Mouse (Mus musculus) brain, embryonic 14.5 days (tissue): ENCODE results near the gene Sowahc. TPM values are rescaled to one million over a fixed set of nuclear protein-coding genes. Genes with fewer than 3 reads are reported as not detected.

ENCODE experiments used
- DNase-seq: peaks from one replicate; pipeline ENCODE4 v3.0.0-alpha.2; 2011; ENCODE audit warnings: low read depth
- CTCF ChIP-seq: fragments of 200-500 bp; IDR thresholded peaks from 2 replicates; pipeline ENCODE4 v1.5.1; 2012; ENCODE audit warnings: inconsistent platforms, mild to moderate bottlenecking, moderate library complexity, borderline replicate concordance; ENCODE audit not compliant: insufficient read depth, insufficient read length; ENCODE audit errors: extremely low read depth
- POLR2A ChIP-seq: fragments of 200-500 bp; IDR thresholded peaks from 2 replicates; pipeline ENCODE4 v1.6.1; 2012; ENCODE audit warnings: mild to moderate bottlenecking, inconsistent platforms, borderline replicate concordance; ENCODE audit not compliant: poor library complexity, insufficient read depth, insufficient read length, severe bottlenecking; ENCODE audit errors: extremely low read depth
- polyA plus RNA-seq: library from polyadenylated mRNA; depleted of rRNA; stranded (reverse); fragments of >200 nt; gene quantifications from 2 replicates; pipeline ENCODE4 v1.2.3, GENCODE M21; 2012

The Sowahc gene
- polyA plus RNA-seq, 1 experiment, result 9.5 TPM

DNA sequence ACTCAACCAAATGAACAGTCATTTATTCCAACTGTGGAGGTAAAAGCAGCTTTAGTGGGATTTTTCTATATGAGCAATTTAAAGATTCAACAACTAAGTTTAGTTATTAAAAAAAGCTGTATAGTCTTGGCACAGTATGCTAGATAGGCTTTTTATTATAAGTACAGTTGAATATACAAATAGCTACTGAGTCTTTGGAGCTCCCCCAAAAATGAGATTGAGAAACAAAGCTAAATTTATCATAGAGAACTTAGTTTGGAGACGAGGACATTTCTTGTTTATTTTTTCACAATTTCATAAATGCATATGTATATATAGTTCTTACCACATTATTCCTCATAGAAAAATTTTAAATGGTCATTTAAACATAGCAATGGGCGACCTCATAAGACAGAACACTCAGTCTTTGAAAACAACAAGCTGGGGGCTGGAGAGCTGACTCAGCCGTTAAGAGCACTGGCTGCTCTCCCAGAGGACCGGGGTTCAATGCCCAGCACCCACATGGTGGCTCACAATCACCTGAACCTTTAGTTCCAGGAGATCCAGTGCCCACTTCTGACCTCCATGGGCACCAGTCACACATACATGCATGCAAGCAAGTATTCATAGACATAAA, 7.6 kb downstream of the Sowahc start:
- no peak for DNase-seq
- no peak for TF ChIP-seq POLR2A
- no peak for TF ChIP-seq CTCF

DNA sequence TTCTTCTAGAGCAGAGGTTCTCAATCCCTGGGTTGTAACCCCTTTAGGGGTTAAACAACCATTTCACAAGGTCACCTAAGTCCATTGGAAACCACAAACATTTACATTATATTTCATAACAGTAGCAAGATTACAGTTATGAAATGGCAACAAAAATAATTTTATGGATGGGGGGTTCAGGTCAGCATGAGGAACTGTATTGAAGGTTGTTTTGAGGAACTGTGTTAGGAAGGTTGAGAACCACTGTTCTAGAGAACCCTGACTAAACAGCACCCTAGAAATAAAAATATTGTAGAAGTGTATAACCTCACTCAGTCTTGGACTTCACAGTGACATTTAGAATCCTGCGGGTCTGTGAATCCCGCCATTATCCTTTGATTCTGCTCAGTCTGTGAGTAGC, 13.5 kb downstream of the Sowahc start:
- no peak for TF ChIP-seq POLR2A
- no peak for TF ChIP-seq CTCF
- DNase-seq, result no peak

DNA sequence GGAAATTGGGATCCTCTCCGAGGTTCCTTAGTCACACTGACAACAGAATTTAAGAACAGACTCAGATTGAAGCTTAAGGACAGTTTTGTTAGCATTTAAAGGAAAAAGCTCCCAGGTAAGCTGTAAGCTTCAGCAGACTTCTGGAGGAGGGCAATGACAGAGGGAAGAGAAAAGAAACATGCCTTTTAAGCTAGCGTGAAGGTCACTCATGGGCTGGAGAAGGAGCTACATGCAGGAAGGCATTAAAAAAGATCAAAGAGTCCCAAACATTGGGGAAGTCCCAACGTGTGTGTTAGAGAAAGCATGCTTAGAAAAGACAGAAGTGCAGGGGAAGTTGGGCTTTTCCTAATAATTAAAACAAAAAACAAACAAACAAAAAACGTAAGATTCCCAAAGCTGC, 14.1 kb downstream of the Sowahc start:
- TF ChIP-seq CTCF (no peak), POLR2A (no peak)

DNA sequence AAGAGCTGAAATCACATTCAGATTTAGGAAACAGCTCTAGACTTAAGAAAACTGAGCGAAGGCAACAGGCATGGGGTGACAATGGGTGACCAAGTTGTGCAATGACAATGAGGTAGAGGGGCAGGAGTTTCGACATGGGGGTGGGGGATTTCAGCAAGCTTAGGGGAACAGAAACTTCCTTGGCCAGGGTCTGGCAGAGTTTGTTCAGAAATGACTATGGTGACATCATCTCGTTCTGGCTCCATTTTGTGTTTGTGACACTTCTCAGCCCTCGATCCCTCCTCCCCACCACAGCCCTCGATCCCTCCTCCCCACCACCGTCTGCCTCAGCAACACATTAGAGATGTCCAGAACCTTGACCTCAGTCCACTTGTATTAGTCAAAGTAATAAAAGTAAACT, 14.7 kb downstream of the Sowahc start:
- TF ChIP-seq POLR2A (no peak), CTCF (no peak)
- no peak for DNase-seq

More for the DNA sequence above, 14.1 kb downstream of the Sowahc start:
- DNase-seq, result no peak

DNA sequence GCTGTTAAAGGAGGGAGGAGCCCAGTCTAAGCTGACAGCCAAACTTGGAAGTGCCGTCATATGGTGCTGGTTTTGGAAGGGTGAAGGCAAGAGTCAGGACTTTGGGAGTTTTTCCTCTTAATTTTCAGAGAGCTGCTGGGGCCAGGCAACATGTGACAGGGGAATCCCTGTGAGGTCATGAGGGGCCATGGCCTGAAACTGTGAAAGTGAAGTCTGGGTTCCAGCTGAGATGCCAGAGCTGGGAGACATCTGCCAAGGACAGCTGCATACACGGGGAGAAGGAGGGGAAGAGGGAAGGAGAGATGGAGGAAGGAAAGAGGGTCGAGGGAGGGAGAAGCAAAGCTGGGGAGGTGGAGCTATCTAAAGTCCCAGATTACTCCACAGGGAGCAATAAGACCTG, 16.0 kb downstream of the Sowahc start:
- no peak for TF ChIP-seq POLR2A
- TF ChIP-seq CTCF, result no peak

DNA sequence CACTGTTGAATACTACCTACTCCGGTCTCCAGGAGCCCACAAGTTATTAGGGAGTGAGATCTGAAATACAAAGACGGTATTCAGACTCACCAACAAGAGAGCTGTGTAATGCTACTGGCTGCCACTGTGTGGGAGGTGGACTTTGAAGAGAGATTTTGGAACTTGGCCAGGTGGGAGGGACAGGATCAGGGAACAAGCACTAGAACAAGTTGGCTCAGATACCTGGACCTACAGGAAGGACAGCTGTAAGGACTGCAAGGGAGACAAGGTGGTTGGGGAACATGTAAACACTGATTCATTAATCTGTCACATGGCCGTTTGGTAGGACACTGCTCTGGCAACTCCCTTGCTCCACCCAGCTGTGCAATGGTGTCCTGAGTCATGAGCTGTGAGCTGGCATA, 19.4 kb downstream of the Sowahc start:
- peak; percentile 73 for DNase-seq
- TF ChIP-seq POLR2A (no peak), CTCF (no peak)

More for the DNA sequence above, 16.0 kb downstream of the Sowahc start:
- no peak for DNase-seq

DNA sequence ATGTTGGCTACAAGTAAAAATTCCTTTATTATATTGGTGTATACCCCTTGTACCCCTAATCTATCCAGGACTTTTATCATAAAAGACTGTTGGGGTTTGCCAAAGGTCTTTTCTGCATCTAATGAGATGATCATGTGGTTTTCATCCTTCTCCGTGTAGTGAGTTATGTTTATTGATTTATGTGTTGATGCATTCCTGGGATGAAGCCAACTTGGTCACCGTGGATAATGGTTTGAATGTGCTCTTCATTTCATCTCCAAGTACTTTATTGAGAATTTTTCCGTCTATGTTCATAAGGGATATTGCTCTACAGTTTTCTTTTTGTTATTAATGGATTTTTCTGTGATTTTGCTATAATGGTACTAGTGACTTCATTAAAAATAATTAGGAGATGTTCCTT, 27.8 kb downstream of the Sowahc start:
- DNase-seq, result no peak
- no peak for TF ChIP-seq CTCF
- no peak for TF ChIP-seq POLR2A

DNA sequence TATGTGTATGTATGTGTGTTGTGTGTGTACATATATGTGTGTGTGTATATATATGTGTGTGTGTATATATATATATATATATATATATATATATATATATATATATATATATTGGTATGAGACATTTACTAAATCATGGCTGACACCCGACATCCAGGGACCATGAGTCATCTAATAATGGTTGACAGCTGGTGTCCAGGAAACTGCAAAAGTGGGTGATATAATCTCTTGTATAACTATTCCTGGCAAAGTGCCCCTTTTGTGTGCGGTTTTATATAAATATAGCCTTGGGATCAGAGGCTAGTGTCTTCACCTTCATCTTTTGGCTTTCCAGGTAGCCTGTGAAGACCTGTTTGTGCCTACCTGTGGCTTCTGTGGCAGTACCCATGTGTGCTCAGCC, 28.9 kb downstream of the Sowahc start:
- TF ChIP-seq POLR2A (no peak), CTCF (no peak)
- no peak for DNase-seq

DNA sequence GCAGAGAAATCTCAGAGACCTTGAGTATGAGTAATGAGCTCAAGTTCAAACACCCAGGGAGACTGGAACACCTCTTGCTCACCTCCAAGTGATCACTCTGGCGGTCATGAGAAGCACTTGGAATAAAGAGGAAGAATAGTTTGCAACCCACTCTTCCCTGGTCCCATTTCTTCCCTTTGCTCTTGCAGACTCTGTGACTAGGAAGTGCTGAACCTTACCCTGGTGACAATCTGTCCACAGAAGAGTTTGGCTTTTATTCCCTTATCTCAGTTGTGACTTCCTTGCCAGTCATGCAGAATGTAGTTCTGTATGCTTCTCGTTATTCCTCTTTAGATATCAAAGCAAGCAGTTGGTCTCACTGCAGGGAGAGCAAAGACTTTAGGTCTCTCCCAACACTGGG, 30.2 kb downstream of the Sowahc start:
- no peak for DNase-seq
- TF ChIP-seq POLR2A (no peak), CTCF (no peak)

DNA sequence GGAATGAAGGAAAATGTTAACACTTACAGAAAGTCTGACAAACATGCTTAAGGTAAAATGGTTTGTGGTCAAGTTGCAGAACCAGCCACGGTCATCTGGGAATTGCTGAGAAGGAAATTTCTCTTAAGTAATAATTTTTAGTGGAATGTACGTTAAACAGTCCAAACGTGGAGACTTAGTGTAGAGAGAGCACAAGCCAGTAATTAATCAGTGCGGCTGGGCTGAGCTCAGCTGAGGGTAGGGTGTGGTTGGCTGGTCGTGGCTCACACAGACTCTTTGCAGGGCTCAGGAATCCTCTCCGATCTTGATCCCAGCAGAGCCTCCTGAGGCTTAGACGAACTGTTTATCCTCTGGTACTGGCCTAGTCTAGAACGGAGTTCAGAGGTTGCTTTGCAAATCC, 30.6 kb downstream of the Sowahc start:
- no peak for DNase-seq
- no peak for TF ChIP-seq CTCF
- TF ChIP-seq POLR2A, result no peak

DNA sequence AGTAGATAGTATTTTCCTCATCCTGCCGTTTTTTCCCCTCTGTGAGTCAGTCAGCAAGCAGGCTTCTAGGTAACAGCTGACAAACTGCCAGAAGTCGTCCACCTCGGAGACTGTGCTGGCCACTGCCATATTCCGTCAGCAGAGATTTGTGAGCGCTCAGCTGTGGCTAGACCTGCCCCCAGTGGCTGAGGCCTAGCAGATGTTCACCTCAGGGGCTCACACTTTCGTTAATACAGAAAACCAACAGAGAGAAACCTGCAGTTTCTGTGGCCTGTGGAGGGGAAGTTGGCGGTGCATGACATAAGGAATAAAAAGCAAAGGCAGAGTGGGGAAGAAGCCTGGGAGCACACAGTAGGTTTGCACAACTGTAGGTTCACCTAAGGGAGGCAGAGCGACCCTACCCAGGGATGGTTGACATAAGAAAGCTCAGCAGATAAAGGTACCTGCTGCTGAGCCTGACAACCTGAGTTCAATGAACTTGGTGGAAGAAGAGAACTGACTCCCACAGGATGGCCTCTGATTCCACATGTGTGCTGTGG, 31.9 kb downstream of the Sowahc start:
- no peak for DNase-seq
- no peak for TF ChIP-seq CTCF
- TF ChIP-seq POLR2A, result no peak

DNA sequence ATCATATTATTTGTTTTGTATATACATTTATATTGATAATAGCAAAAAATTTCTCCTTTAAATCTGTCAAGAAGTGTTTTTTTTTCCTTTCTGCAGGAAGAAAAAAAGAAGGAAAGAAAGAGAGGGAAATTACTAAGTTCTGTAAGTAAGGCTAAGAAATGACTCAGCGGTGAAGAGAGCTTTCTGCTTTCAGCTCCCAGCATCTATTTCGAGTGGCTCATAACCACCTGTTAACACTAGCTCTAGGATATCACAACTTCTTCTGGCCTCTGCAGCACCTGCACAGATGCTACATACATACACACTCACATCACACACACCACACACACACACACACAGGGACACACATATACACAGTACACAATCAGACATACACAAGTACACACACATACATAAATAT, 34.8 kb downstream of the Sowahc start:
- DNase-seq, result no peak
- TF ChIP-seq POLR2A (no peak), CTCF (no peak)

DNA sequence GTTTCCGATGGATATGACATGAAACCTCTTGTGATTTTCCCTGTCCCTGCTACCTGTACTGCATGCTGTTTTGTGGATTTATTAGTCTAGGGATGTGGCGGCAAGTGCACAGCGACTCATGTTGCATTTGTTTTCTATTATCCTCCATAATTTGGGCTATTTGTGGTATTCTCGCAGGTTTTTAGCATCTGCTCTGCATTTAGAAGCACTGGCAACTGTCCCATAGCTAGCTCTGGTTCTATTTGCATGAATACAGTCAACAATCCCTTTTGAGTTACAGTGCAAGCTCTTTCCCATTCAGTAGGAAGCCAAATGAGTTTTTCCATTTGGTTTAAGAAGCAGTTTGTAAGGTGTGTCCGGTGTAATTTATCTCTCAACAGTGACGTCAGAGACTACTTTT, 37.8 kb downstream of the Sowahc start:
- TF ChIP-seq CTCF, result no peak
- no peak for TF ChIP-seq POLR2A
- peak; percentile 47 for DNase-seq

DNA sequence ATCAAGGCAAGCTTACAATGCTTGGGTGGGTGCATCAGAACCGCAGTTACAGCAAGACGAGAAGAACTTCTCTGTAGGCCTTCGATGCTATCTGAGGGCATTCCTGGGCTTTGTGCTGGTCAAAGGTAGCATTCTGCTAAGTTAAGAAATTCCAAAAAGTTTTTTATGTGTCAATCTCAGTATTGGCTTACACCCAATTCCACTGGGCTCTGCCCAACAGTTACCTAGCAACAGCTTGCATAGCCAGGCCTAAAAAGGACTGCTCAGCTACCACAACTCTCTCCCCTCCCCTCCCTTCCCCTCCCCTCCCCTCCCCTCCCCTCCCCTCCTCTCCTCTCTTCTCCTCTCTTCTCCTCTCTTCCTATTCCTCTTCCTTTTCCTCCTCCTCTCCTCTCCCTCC, 39.9 kb downstream of the Sowahc start:
- peak; percentile 76 for DNase-seq
- TF ChIP-seq POLR2A (no peak), CTCF (no peak)

DNA sequence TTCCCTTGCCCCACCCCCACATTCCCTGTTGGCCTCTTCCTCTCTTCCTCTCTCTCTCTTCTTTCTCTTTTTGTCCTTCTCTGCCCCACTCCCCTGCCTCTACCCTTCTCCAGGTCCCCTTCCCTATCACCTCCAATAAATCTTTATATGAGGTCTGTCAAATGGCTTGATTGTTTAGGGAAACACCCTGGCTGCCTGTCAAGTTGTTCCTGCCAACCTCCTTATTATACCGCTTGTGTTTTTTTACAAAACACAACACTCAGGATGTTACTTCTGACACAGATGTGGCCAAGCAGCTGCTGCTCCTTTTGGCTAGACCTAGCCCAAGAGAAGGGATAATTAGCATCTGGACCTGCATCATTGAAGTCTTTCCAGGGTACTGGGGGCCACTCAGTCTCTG, 40.3 kb downstream of the Sowahc start:
- TF ChIP-seq POLR2A, result no peak
- DNase-seq, result no peak

DNA sequence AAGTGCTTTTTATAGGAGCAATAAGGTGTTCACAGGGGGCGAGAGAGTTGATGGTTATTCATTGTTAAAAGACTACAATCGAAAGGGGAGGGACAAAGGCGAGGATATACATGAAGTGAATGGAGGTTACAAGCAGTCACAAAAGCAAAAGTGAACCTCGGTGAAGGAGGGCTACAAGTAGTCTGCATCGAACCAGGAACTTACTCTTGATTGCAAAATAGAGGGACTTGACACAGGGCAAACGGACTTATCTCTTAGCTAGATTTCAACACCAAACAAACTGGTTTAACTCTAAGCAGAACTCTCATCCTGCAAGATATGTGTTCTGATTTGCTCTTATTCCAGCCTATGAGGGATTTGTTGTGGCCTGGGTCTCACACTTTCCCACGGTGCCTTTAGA, 41.2 kb downstream of the Sowahc start:
- DNase-seq, result no peak
- TF ChIP-seq CTCF (no peak), POLR2A (no peak)

DNA sequence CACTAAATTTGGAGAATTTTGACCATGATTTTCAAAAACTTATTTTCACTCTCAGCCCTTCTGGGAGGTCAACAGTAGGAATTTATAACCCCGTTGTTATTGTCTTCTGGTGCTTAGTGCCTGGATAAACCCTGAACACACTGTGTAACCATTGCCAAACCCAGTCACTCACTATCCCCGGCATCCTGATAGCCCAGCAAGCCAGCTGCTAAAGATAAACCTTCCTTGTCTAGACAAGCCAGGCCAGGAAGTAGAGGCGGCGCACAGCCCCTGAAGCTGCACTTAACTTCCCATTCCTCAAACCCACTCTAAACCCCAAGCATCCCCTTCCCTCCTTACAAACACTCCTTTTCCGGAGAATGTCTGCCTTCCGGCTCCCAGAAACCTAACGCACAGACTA, 43.3 kb downstream of the Sowahc start:
- TF ChIP-seq POLR2A (no peak), CTCF (no peak)
- DNase-seq, result no peak
